Mouse (Mus musculus): Measurements from ENCODE around the gene Srcin1.

DNA sequence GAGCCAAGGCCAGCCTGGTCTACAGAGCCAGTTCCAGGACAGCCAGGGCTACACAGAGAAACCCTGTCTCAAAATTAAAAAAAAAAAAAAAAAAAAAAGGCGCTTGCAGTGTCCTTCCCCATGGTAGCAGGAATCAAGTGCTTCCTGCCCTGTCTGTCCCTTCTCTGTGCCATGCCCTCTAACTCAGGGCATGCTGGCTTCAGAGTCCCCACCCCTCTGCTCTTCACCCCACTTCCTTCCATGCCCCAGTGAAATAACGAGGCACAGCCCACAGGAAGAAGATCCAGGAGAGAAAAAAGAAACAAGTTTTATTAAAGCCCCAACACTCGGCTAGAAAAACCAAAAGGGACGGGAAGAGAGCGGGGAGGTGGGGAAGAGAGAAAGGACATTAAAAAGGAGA is 66.9 kb downstream of the Srcin1 start:
- TF ChIP-seq CTCF (IDR thresholded peaks at IDR 0.05; ENCODE audit: control insufficient read depth, insufficient read depth, insufficient read length) (no peak), MAX (IDR thresholded peaks at IDR 0.05) (no peak), MYOD1 (IDR thresholded peaks at IDR 0.05; ENCODE audit: control insufficient read depth, insufficient read length, low read depth) (no peak), FOSL1 (IDR thresholded peaks at IDR 0.05; ENCODE audit: insufficient read depth, low read length, poor library complexity, severe bottlenecking) (no peak), USF1 (IDR thresholded peaks at IDR 0.05; ENCODE audit: low read depth) (no peak)

Measured in C2C12 (cell line).